Mouse (Mus musculus) hindlimb bud, embryonic 11.5 days (tissue): Measurements from ENCODE around the gene Rffl.

Experiments
- DNase-seq: peaks from one replicate; pipeline ENCODE4 v3.0.0-alpha.2; 2012; ENCODE audit warnings: low read depth, low spot score; ENCODE audit errors: extremely low spot score

The Rffl gene

GRCm38 (mm10) chr11:82780983-82781903 is 89.8 kb downstream of the Rffl start, which contains the start of gene Lig3:
TSS of gene Lig3 (plus strand) at chr11:82781108.
- DNase-seq: peak; percentile 66

DNA sequence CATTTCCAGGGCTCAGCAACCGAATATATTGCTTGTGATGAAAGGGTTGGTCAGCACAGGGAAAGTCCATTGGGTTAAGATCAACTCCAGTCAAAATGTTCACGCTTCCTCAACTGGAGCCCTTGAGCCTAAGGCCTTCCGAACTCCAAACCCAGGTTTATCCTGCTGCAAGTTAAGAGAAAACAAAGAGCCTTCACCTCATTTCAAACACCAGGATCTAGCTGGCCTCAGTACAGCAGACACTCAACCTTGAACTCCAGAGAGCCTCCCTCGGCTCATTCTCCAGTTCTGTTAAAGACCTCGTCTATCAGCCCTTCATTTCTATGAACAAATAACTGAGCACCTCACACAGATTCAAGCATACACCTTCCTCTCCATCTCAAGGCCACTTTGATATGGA is 90.9 kb downstream of the Rffl start:
- DNase-seq: no peak

GRCm38 (mm10) chr11:82764438-82764924 is 106.5 kb downstream of the Rffl start:
- no peak for DNase-seq

GRCm38 (mm10) chr11:82763742-82764437 is 107.1 kb downstream of the Rffl start, which contains the start of the genes Cct6b and Zfp830:
TSS of gene Cct6b (minus strand) at chr11:82764321.
TSS of gene Zfp830 (plus strand) at chr11:82764345.
- peak; percentile 81 for DNase-seq

GRCm38 (mm10) chr11:82763261-82763660 is 107.7 kb downstream of the Rffl start:
- no peak for DNase-seq

DNA sequence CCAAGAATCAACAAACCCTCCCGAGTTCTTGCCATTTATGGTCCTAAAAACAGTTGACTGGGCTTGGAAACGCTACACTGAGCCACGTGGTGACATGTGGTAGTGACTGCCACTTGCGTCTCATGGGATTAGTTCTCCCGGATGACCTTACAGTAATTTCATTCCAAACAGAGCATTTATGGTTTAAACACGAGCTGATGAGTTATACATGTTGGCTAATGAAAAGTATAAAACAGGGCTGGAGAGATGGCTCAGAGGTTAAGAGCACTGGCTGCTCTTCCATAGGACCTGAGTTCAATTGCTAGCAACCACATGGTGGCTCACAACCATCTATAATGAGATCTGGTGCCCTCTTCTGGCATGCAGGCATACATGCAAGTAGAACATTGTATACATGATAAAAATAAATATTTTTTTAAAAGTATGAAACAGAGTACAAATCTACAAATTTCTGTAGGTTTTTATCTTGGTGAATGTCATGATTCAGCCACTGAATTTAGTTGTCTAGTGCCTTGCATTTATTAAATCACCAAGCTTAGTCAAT is 108.7 kb downstream of the Rffl start:
- no peak for DNase-seq

DNA sequence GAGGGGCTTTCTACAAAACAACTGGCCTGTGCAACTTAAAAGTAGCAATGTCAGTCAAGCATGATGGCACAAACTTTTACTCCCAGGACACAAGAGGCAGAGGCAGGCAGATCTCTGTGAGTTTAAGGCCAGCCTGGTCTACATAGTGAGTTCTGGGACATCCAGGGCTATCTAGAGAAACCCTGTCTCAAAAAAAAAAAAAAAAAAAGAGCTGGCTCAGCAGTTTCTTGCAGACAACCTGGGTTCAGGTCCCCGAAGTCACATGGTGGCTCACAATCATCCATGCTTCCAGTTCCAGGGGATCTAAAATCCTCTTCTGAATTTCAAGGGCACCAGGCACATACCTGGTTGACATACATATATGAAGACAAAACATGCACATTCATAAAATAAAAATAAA is 115.1 kb downstream of the Rffl start:
- DNase-seq: no peak
